Mouse (Mus musculus) G1E (cell line): ENCODE results near the gene Sec22b. TPM values are rescaled to one million over a fixed set of nuclear protein-coding genes. Genes with fewer than 3 reads are reported as not detected.

Source experiments
- ATAC-seq: 2 replicates; pipeline ENCODE4 v1.8.0; 2016; ENCODE audit warnings: mild to moderate bottlenecking; ENCODE audit not compliant: insufficient number of reproducible peaks, poor library complexity, low FRiP score, severe bottlenecking; ENCODE audit errors: extremely low read depth
- DNase-seq: peaks from one replicate; pipeline ENCODE4 v3.0.0; 2012; ENCODE audit warnings: low spot score
- H3K27me3 ChIP-seq: 2 replicates; pipeline ENCODE4 v1.6.1; 2012; ENCODE audit warnings: mild to moderate bottlenecking, low read length, inconsistent platforms; ENCODE audit not compliant: insufficient read depth
- H3K36me3 ChIP-seq: replicated peaks from 2 replicates; pipeline ENCODE3; 2012; ENCODE audit warnings: mild to moderate bottlenecking, inconsistent platforms
- H3K4me1 ChIP-seq: 2 replicates; pipeline ENCODE4 v1.6.1; 2012; ENCODE audit warnings: low read depth, low read length, inconsistent platforms, mixed read lengths; ENCODE audit not compliant: insufficient read depth
- H3K4me3 ChIP-seq: 2 replicates; pipeline ENCODE4 v1.5.1; 2012; ENCODE audit warnings: low read depth, mild to moderate bottlenecking, inconsistent platforms, low read length, moderate library complexity, mixed read lengths
- H3K9me3 ChIP-seq: replicated peaks from 2 replicates; pipeline ENCODE4 v1.6.1; 2012; ENCODE audit warnings: inconsistent platforms
- CTCF ChIP-seq: IDR thresholded peaks from 2 replicates; pipeline ENCODE4 v1.5.1; 2012; ENCODE audit warnings: low read depth, low read length, inconsistent platforms, mixed read lengths
- GATA1 ChIP-seq: IDR thresholded peaks from 2 replicates; pipeline ENCODE4 v1.6.1; 2012; ENCODE audit warnings: borderline replicate concordance, low read length, inconsistent platforms, mixed read lengths
- GATA2 ChIP-seq: IDR thresholded peaks from 2 replicates; pipeline ENCODE4 v1.6.1; 2012; ENCODE audit warnings: low read depth, low read length, inconsistent platforms, borderline replicate concordance
- POLR2AphosphoS5 ChIP-seq: IDR thresholded peaks from 2 replicates; pipeline ENCODE4 v1.6.1; 2012; ENCODE audit warnings: low read depth, low read length, inconsistent platforms; ENCODE audit not compliant: insufficient replicate concordance
- TAL1 ChIP-seq: conservative IDR thresholded peaks from 2 replicates; pipeline ENCODE4 v1.6.1; 2012; ENCODE audit warnings: low read depth, low read length, inconsistent platforms, mixed read lengths
- polyA plus RNA-seq: library from polyadenylated mRNA; stranded (reverse); fragments of >175 nt; gene quantifications from 2 replicates; pipeline ENCODE4 v1.2.3, GENCODE M21; 2012
- total RNA-seq, 2 experiments: library from RNA; stranded (forward) in 1 of 2; stranded (reverse) in 1 of 2; fragments of 200-1000 nt in 1 of 2; fragments of >200 nt in 1 of 2; fragmentation: Nextera tagmentation in 1 of 2; gene quantifications; 2 replicates each; pipeline ENCODE4 v1.2.3; 2014 to 2017

Gene Sec22b
- total and polyA plus RNA-seq, 3 experiments = 58.3 to 79.6 (median 78.3) TPM

- no peaks in the 10 kb centered on the region for H3K9me3 ChIP-seq
- no peaks in the 10 kb centered on the region for H3K27me3 ChIP-seq
- H3K4me1 ChIP-seq = no peaks in the 10 kb centered on the region
- no peak overlapping the region for H3K4me3 ChIP-seq
- no peaks in the 10 kb centered on the region for H3K36me3 ChIP-seq
- TF ChIP-seq GATA1 (no peak), GATA2 (no peak), TAL1 (no peak), CTCF (no peak), POLR2AphosphoS5 (no peak)
- DNase-seq = no peak
- ATAC-seq = no peak
Observed at GRCm38 (mm10) chr3:97876259-97876658, 24.7 kb upstream of the Sec22b start.

GRCm38 (mm10) chr3:97879222-97879621 lies 21.8 kb upstream of the Sec22b start:
- TF ChIP-seq GATA1 (no peak), POLR2AphosphoS5 (no peak), GATA2 (no peak)
- ATAC-seq (no peak), DNase-seq (no peak)
- no peaks in the 10 kb centered on the region for H3K36me3 ChIP-seq
- no peaks in the 10 kb centered on the region for H3K9me3 ChIP-seq
- no peaks in the 10 kb centered on the region for H3K27me3 ChIP-seq
- no peak overlapping the region for H3K4me3 ChIP-seq
- no peaks in the 10 kb centered on the region for H3K4me1 ChIP-seq

- no peaks in the 10 kb centered on the region for H3K36me3 ChIP-seq
- TF ChIP-seq POLR2AphosphoS5 = no peak
- no peak for TF ChIP-seq TAL1
- no peak for TF ChIP-seq GATA1
- TF ChIP-seq CTCF = no peak
- TF ChIP-seq GATA2 = no peak
- ATAC-seq (no peak), DNase-seq (no peak)
- no peak overlapping the region for H3K4me3 ChIP-seq
- no peaks in the 10 kb centered on the region for H3K9me3 ChIP-seq
- H3K4me1 ChIP-seq = no peaks in the 10 kb centered on the region
- H3K27me3 ChIP-seq = no peaks in the 10 kb centered on the region
Observed at GRCm38 (mm10) chr3:97881576-97881975, 19.4 kb upstream of the Sec22b start.

- DNase-seq = no peak
- Histone ChIP-seq H3K9me3 (peaks cover 8% of the 10 kb centered on the region), H3K27me3 (no peaks in the 10 kb centered on the region), H3K36me3 (no peaks in the 10 kb centered on the region), H3K4me1 (no peaks in the 10 kb centered on the region), H3K4me3 (no peak overlapping the region)
- no peak for TF ChIP-seq POLR2AphosphoS5
- TF ChIP-seq GATA1 = no peak
- no peak for TF ChIP-seq CTCF
- no peak for TF ChIP-seq GATA2
- no peak for ATAC-seq
Observed at GRCm38 (mm10) chr3:97887785-97888167, 13.2 kb upstream of the Sec22b start.

- TF ChIP-seq GATA1 (no peak), TAL1 (no peak), CTCF (no peak), POLR2AphosphoS5 (no peak), GATA2 (no peak)
- H3K4me3 ChIP-seq = peak within 1 kb of the TSS; percentile 22; the same call in 1 of the 2 replicates
- ATAC-seq (no peak), DNase-seq (no peak)
- no peaks in the 10 kb centered on the region for H3K36me3 ChIP-seq
- H3K4me1 ChIP-seq = no peaks in the 10 kb centered on the region
- no peaks in the 10 kb centered on the region for H3K27me3 ChIP-seq
- peaks cover 8% of the 10 kb centered on the region for H3K9me3 ChIP-seq
Observed at GRCm38 (mm10) chr3:97888168-97888901, 12.7 kb upstream of the Sec22b start, which contains the start of gene Pde4dip. Pde4dip (minus strand) TSS chr3:97888707.

- no peaks in the 10 kb centered on the region for H3K4me1 ChIP-seq
- ATAC-seq = no peak
- TF ChIP-seq GATA2 (no peak), CTCF (no peak), TAL1 (no peak), POLR2AphosphoS5 (no peak), GATA1 (no peak)
- H3K36me3 ChIP-seq = no peaks in the 10 kb centered on the region
- DNase-seq = no peak
- no peaks in the 10 kb centered on the region for H3K27me3 ChIP-seq
- no peak overlapping the region for H3K4me3 ChIP-seq
- peaks cover 8% of the 10 kb centered on the region for H3K9me3 ChIP-seq
Observed at GRCm38 (mm10) chr3:97890205-97890604, 10.8 kb upstream of the Sec22b start.

- Histone ChIP-seq H3K9me3 (no peaks in the 10 kb centered on the region), H3K27me3 (no peaks in the 10 kb centered on the region), H3K4me1 (no peaks in the 10 kb centered on the region), H3K36me3 (no peaks in the 10 kb centered on the region), H3K4me3 (no peak overlapping the region)
- TF ChIP-seq POLR2AphosphoS5 (no peak), CTCF (peak; percentile 42; the same call in 1 of the 2 replicates)
- DNase-seq (no peak), ATAC-seq (no peak; the same call in 1 of the 2 replicates)
Observed at GRCm38 (mm10) chr3:97894695-97895094, 6.3 kb upstream of the Sec22b start.
